Mouse (Mus musculus) embryonic fibroblast, embryonic 13.5 days (primary cell): Measurements from ENCODE around the gene Znfx1. TPM values are rescaled to one million over a fixed set of nuclear protein-coding genes. Genes with fewer than 3 reads are reported as not detected.

Source experiments
- H3K27ac ChIP-seq: 2 replicates; pipeline ENCODE4 v1.5.1; 2012; ENCODE audit warnings: low read length, control low read depth, inconsistent platforms; ENCODE audit not compliant: insufficient read depth
- H3K4me1 ChIP-seq: 2 replicates; pipeline ENCODE4 v1.6.1; 2011; ENCODE audit warnings: low read length; ENCODE audit not compliant: control insufficient read depth, insufficient read depth
- H3K4me3 ChIP-seq: 2 replicates; pipeline ENCODE4 v1.5.1; 2011; ENCODE audit warnings: mild to moderate bottlenecking, control low read depth, low read length; ENCODE audit not compliant: insufficient read depth
- CTCF ChIP-seq: IDR thresholded peaks from 2 replicates; pipeline ENCODE4 v1.5.1; 2011; ENCODE audit warnings: mild to moderate bottlenecking, control low read depth, low read length, moderate library complexity, borderline replicate concordance; ENCODE audit not compliant: insufficient read depth
- POLR2A ChIP-seq: IDR thresholded peaks from 2 replicates; pipeline ENCODE4 v1.6.1; 2011; ENCODE audit warnings: low read depth, mild to moderate bottlenecking, control low read depth, low read length, moderate library complexity
- polyA plus RNA-seq: library from polyadenylated mRNA; stranded (reverse); fragments of >200 nt; gene quantifications from 2 replicates; pipeline ENCODE4 v1.2.4, GENCODE M21; 2011; ENCODE audit warnings: low read depth; ENCODE audit not compliant: missing spikeins, insufficient read length

The Znfx1 gene
- polyA plus RNA-seq, 1 experiment, result 23.6 TPM

DNA sequence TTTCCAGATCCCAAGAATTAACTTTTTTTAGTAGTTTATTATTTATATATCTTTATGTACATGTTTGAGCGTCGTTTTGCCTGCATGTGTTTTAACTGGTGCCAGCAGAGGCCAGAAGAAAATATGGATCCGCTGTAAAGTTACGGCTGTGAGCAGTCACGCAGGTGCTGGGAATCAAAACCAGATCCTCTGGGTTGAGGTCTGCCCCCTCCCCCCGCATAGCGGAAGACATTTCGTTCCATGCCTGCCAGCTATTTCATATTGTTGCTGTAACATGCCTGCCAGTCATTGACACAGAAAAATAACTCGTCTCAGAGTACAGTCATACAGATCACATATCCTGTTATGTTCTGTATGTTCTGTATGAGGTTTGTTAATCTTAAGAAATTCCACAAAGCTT, 61.3 kb downstream of the Znfx1 start:
- Histone ChIP-seq H3K4me1 (peaks cover 3% of the 10 kb centered on the region), H3K27ac (no peak overlapping the region), H3K4me3 (no peak overlapping the region)
- TF ChIP-seq CTCF, result no peak
- TF ChIP-seq POLR2A, result no peak

DNA sequence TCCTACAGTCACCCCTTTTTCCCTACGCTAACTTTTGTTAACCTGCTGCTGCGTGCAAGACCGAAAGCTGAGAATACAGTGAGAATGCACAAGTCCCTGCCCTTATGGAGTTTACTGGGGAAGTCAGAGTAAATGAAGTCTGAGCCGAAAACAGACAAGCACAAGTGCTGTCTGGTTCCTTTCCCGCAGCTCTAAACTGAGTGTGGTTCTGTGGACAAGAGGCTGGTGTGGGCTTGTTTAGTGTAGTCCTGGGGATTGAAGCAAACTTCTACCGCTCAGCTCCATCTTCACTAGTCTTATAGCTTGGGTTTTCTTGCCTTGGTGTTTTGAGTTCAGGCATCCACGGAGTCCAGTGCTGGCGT, 66.3 kb downstream of the Znfx1 start:
- TF ChIP-seq CTCF (no peak), POLR2A (0 out of 2 replicates have a peak, but pooled peaks have one; percentile 34)
- Histone ChIP-seq H3K4me3 (peak overlapping the region; percentile 46), H3K4me1 (peaks cover 10% of the 10 kb centered on the region), H3K27ac (peak overlapping the region; percentile 29)

DNA sequence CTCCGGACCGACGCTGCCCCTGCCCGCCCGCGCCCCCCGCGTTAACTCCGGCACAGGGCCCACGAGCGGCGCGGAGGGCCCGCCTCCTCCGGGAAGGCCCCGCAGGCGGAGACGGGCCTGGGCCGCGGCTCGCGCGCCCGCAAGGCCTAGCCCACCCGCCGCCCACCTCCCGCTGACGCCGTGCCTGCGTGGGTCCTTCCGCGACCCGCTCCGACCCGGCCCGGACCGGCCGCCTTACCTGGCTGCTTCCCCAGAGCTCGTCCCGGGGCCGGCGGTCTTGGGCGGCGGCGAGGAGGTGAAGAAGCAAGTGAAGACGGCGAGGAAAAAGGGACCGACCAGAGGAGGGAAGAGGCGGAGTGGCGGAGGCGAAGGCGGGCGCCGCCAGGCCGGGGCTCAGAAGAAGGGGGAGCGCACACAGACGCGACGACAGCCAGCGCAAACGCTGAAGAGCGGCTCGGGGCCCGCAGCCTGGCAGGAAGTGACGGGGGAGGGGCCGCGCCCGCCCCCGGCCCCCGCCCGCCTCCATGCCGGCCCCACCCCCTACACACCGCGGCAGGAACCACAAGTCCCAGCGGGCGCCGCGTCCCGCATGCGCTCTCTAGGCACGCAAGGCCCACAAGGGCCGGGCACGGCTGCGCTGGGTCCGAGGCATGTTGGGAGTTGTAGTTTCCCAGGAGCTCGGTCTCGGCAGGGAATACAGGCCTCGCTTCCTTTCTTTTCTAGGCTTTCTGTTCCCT, 66.9 kb downstream of the Znfx1 start, which contains the start of gene Stau1:
Stau1 (minus strand) TSS at position 504 of the 737 bp plus-strand sequence.
- peak within 1 kb of the TSS; percentile 71 for H3K4me3 ChIP-seq
- H3K27ac ChIP-seq, result peak within 1 kb of the TSS; percentile 88
- peak; percentile 92 for TF ChIP-seq POLR2A
- TF ChIP-seq CTCF, result no peak
- H3K4me1 ChIP-seq, result peaks cover 12% of the 10 kb centered on the region

DNA sequence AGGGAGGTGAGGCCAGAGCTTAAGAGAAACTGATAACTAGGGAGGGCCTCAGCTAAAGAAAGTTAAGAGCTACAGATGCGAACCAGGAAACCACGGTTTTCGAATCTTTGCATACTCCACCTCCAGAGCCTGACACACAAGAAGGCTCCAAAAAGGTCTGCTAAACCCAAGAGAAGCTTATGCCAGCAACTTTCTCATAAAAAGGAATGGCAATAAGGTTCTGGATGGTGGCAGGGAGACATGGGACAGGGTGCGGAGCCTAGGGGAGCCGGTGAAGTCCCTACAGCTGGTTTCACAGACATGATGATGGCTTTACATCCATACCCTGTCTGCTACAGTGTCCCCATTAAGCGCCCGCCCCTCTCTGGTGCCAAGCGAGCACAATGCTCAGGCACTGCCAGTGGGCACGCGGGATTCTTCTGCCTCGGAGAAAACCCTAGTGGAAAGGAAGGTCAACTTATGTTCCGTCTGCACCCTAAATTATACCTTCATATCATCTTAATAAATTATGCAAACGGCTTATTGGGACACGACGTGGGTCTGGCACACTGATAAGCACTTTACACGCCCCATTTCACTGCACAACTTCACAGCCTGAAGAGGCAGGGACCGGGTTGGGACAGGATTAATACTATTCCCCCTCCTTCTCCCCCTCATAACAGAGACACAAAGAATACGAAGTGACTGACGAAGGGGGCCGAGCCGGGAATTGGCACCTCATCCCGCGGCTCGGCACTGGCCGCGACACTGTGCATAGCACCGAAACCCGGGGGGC, 67.6 kb downstream of the Znfx1 start:
- no peak for TF ChIP-seq CTCF
- TF ChIP-seq POLR2A, result no peak
- H3K27ac ChIP-seq, result 0 out of 2 replicates have a peak overlapping the region, but pooled peaks have one; percentile 88
- H3K4me1 ChIP-seq, result peaks cover 12% of the 10 kb centered on the region
- peak overlapping the region; percentile 71 for H3K4me3 ChIP-seq

DNA sequence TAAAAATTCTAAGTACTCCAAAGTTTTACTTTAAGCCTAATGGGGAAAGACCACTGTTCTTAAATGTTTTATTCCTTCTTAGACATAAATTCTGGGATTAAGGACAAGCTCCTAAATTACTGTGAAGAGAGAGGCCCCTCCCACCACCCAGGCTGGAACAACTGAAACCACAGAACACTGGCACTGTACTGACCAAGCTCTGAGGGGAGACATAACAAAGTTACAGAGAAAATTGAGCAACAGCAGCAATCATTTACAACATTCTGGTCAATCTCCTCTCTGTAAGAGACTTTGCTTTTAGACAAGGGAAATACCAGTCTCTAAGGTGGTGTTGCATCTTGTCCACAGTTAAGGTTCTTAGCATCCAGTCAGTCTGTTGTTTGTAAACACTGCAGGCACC, 70.9 kb downstream of the Znfx1 start:
- Histone ChIP-seq H3K4me3 (no peak overlapping the region), H3K27ac (peak overlapping the region; percentile 44; the same call in 1 of the 2 replicates), H3K4me1 (peaks cover 12% of the 10 kb centered on the region)
- no peak for TF ChIP-seq POLR2A
- no peak for TF ChIP-seq CTCF

DNA sequence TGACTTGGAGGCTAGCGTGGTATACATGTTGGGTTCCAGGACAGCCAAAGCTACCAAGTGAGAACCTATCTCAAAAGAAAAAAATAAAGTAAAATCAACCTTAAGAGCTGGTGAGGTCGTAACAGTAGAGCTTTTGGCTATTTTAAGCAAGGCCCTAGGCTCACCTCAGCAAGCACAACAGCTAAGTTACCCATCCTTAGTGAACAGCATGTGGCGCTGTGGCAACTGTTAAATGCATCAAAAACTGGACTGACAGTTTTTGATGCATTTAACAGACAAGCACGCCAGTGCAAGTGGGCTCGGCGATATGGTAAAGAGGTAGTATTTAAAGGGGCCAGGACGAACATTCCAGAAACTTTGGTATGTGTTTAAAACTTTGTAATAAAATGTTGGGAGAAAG, 72.0 kb downstream of the Znfx1 start:
- Histone ChIP-seq H3K4me1 (peaks cover 8% of the 10 kb centered on the region), H3K27ac (0 out of 2 replicates have a peak overlapping the region, but pooled peaks have one; percentile 10), H3K4me3 (no peak overlapping the region)
- TF ChIP-seq POLR2A, result no peak
- no peak for TF ChIP-seq CTCF

Other genes with a start within 250 kb of the Znfx1 start
- gene Cse1l, start 157.0 kb downstream of the Znfx1 start, polyA plus RNA-seq, result 118 and 130 TPM in 2 replicates
- gene Stau1, start 66.7 kb downstream of the Znfx1 start, polyA plus RNA-seq, result 72.5 and 74.9 TPM in 2 replicates
- 29.9 and 31.6 TPM in 2 replicates for gene Ddx27, start 47.8 kb downstream of the Znfx1 start, polyA plus RNA-seq
- gene Kcnb1, start 127.1 kb upstream of the Znfx1 start, polyA plus RNA-seq, result 0.42 and 0.65 TPM in 2 replicates
- 21.0 TPM in 2 replicates for gene Ptgis, start 177.6 kb upstream of the Znfx1 start, polyA plus RNA-seq